Mouse (Mus musculus): Measurements from ENCODE around the gene Soga1. TPM values are rescaled to one million over a fixed set of nuclear protein-coding genes. Genes with fewer than 3 reads are reported as not detected.

Soga1 gene
- 4.0 and 5.3 TPM in 2 replicates for polyA plus RNA-seq (2014; fragmentation: Nextera tagmentation; extraction: Ambion mirVana)

GRCm38 (mm10) chr2:157078793-157079700, at the start of gene Soga1:
Gene Soga1 (minus strand): TSS chr2:157079254.
- Histone ChIP-seq H3K9ac (ENCODE audit: low read depth, low read length) (peak within 1 kb of the TSS; percentile 78), H3K4me3 (ENCODE audit: low read depth, low read length) (peak within 1 kb of the TSS; percentile 71), H3K4me1 (replicated peaks; ENCODE audit: control insufficient read depth, insufficient read depth, low read length) (peaks cover 24% of the 10 kb centered on the region), H3K36me3 (ENCODE audit: control insufficient read depth, insufficient read depth, low read length) (no peaks in the 10 kb centered on the region), H3K4me2 (peak within 1 kb of the TSS; percentile 81), H3K27me3 (replicated peaks; ENCODE audit: control insufficient read depth, insufficient read depth, low read length) (peaks cover 50% of the 10 kb centered on the region), H3K9me3 (ENCODE audit: control insufficient read depth, low read length) (no peaks in the 10 kb centered on the region), H3K27ac (ENCODE audit: low read depth, low read length) (peak within 1 kb of the TSS; percentile 89)
- DNase-seq (ENCODE audit: low spot score): peak; percentile 79
- peak; percentile 78 for ATAC-seq (replicated peaks; ENCODE audit: low FRiP score)
- under 1% methylated on average over 113 of the region's 136 CpGs for WGBS

- H3K36me3 ChIP-seq (ENCODE audit: control insufficient read depth, insufficient read depth, low read length): peaks cover 12% of the 10 kb centered on the region; the same call in 1 of the 2 replicates
- ATAC-seq (replicated peaks; ENCODE audit: low FRiP score) (no peak), DNase-seq (ENCODE audit: low spot score) (no peak)
- no peaks in the 10 kb centered on the region for H3K27me3 ChIP-seq (replicated peaks; ENCODE audit: control insufficient read depth, insufficient read depth, low read length)
- H3K4me1 ChIP-seq (replicated peaks; ENCODE audit: control insufficient read depth, insufficient read depth, low read length): peaks cover 8% of the 10 kb centered on the region
- no peak overlapping the region for H3K9ac ChIP-seq (ENCODE audit: low read depth, low read length)
- no peak overlapping the region for H3K4me3 ChIP-seq (ENCODE audit: low read depth, low read length)
- H3K4me2 ChIP-seq: no peak overlapping the region
- no peaks in the 10 kb centered on the region for H3K9me3 ChIP-seq (ENCODE audit: control insufficient read depth, low read length)
- WGBS: 71% methylated on average over 4 of the region's 4 CpGs
- H3K27ac ChIP-seq (ENCODE audit: low read depth, low read length): no peak overlapping the region
These were observed 49.0 kb upstream of the Soga1 start for GRCm38 (mm10) chr2:157128072-157128471.

- H3K27ac ChIP-seq (ENCODE audit: low read depth, low read length): no peak overlapping the region
- peaks cover 12% of the 10 kb centered on the region; the same call in 1 of the 2 replicates for H3K36me3 ChIP-seq (ENCODE audit: control insufficient read depth, insufficient read depth, low read length)
- WGBS: 86% methylated on average over 3 of the region's 3 CpGs
- DNase-seq (ENCODE audit: low spot score) (no peak), ATAC-seq (replicated peaks; ENCODE audit: low FRiP score) (no peak)
- no peaks in the 10 kb centered on the region for H3K27me3 ChIP-seq (replicated peaks; ENCODE audit: control insufficient read depth, insufficient read depth, low read length)
- H3K4me2 ChIP-seq: no peak overlapping the region
- H3K4me3 ChIP-seq (ENCODE audit: low read depth, low read length): no peak overlapping the region
- H3K9ac ChIP-seq (ENCODE audit: low read depth, low read length): no peak overlapping the region
- no peaks in the 10 kb centered on the region for H3K9me3 ChIP-seq (ENCODE audit: control insufficient read depth, low read length)
- H3K4me1 ChIP-seq (replicated peaks; ENCODE audit: control insufficient read depth, insufficient read depth, low read length): peaks cover 7% of the 10 kb centered on the region
These were observed 48.3 kb upstream of the Soga1 start for GRCm38 (mm10) chr2:157127370-157127769.

GRCm38 (mm10) chr2:157125246-157125645, 46.2 kb upstream of the Soga1 start:
- Histone ChIP-seq H3K4me3 (ENCODE audit: low read depth, low read length) (no peak overlapping the region), H3K27me3 (replicated peaks; ENCODE audit: control insufficient read depth, insufficient read depth, low read length) (no peaks in the 10 kb centered on the region), H3K4me2 (no peak overlapping the region), H3K36me3 (ENCODE audit: control insufficient read depth, insufficient read depth, low read length) (peaks cover 12% of the 10 kb centered on the region; the same call in 1 of the 2 replicates), H3K27ac (ENCODE audit: low read depth, low read length) (no peak overlapping the region), H3K9ac (ENCODE audit: low read depth, low read length) (no peak overlapping the region), H3K9me3 (ENCODE audit: control insufficient read depth, low read length) (no peaks in the 10 kb centered on the region), H3K4me1 (replicated peaks; ENCODE audit: control insufficient read depth, insufficient read depth, low read length) (no peaks in the 10 kb centered on the region)
- ATAC-seq (replicated peaks; ENCODE audit: low FRiP score) (no peak), DNase-seq (ENCODE audit: low spot score) (no peak)
- 70% methylated on average over 3 of the region's 3 CpGs for WGBS

GRCm38 (mm10) chr2:157121766-157122165, 42.7 kb upstream of the Soga1 start:
- Histone ChIP-seq H3K4me3 (ENCODE audit: low read depth, low read length) (no peak overlapping the region), H3K27me3 (replicated peaks; ENCODE audit: control insufficient read depth, insufficient read depth, low read length) (no peaks in the 10 kb centered on the region), H3K36me3 (ENCODE audit: control insufficient read depth, insufficient read depth, low read length) (peaks cover 5% of the 10 kb centered on the region; the same call in 1 of the 2 replicates), H3K4me2 (no peak overlapping the region), H3K27ac (ENCODE audit: low read depth, low read length) (no peak overlapping the region), H3K4me1 (replicated peaks; ENCODE audit: control insufficient read depth, insufficient read depth, low read length) (no peaks in the 10 kb centered on the region), H3K9ac (ENCODE audit: low read depth, low read length) (no peak overlapping the region), H3K9me3 (ENCODE audit: control insufficient read depth, low read length) (no peaks in the 10 kb centered on the region)
- DNase-seq (ENCODE audit: low spot score) (no peak), ATAC-seq (replicated peaks; ENCODE audit: low FRiP score) (no peak)
- WGBS: 88% methylated on average over 8 of the region's 8 CpGs

GRCm38 (mm10) chr2:157119075-157119474, 40.0 kb upstream of the Soga1 start:
- no peak overlapping the region for H3K4me3 ChIP-seq (ENCODE audit: low read depth, low read length)
- no peak overlapping the region for H3K9ac ChIP-seq (ENCODE audit: low read depth, low read length)
- ATAC-seq (replicated peaks; ENCODE audit: low FRiP score): no peak
- DNase-seq (ENCODE audit: low spot score): no peak
- H3K36me3 ChIP-seq (ENCODE audit: control insufficient read depth, insufficient read depth, low read length): peaks cover 12% of the 10 kb centered on the region; the same call in 1 of the 2 replicates
- no peaks in the 10 kb centered on the region for H3K4me1 ChIP-seq (replicated peaks; ENCODE audit: control insufficient read depth, insufficient read depth, low read length)
- H3K27me3 ChIP-seq (replicated peaks; ENCODE audit: control insufficient read depth, insufficient read depth, low read length): no peaks in the 10 kb centered on the region
- no peak overlapping the region for H3K27ac ChIP-seq (ENCODE audit: low read depth, low read length)
- H3K4me2 ChIP-seq: no peak overlapping the region
- WGBS: 64% methylated on average over 3 of the region's 3 CpGs
- H3K9me3 ChIP-seq (ENCODE audit: control insufficient read depth, low read length): no peaks in the 10 kb centered on the region

- ATAC-seq (replicated peaks; ENCODE audit: low FRiP score) (no peak), DNase-seq (ENCODE audit: low spot score) (no peak)
- WGBS: 81% methylated on average over 4 of the region's 4 CpGs
These were observed 39.5 kb upstream of the Soga1 start for GRCm38 (mm10) chr2:157118556-157118955.

GRCm38 (mm10) chr2:157116964-157117363, 37.9 kb upstream of the Soga1 start:
- WGBS: 21% methylated on average over 3 of the region's 3 CpGs
- ATAC-seq (replicated peaks; ENCODE audit: low FRiP score) (no peak), DNase-seq (ENCODE audit: low spot score) (no peak)
- Histone ChIP-seq H3K27me3 (replicated peaks; ENCODE audit: control insufficient read depth, insufficient read depth, low read length) (no peaks in the 10 kb centered on the region), H3K9ac (ENCODE audit: low read depth, low read length) (no peak overlapping the region), H3K9me3 (ENCODE audit: control insufficient read depth, low read length) (no peaks in the 10 kb centered on the region), H3K36me3 (ENCODE audit: control insufficient read depth, insufficient read depth, low read length) (peaks cover 15% of the 10 kb centered on the region; the same call in 1 of the 2 replicates), H3K4me2 (no peak overlapping the region), H3K4me1 (replicated peaks; ENCODE audit: control insufficient read depth, insufficient read depth, low read length) (no peaks in the 10 kb centered on the region), H3K4me3 (ENCODE audit: low read depth, low read length) (no peak overlapping the region), H3K27ac (ENCODE audit: low read depth, low read length) (no peak overlapping the region)

More at GRCm38 (mm10) chr2:157118556-157118955, 39.5 kb upstream of the Soga1 start:
- Histone ChIP-seq H3K27ac (ENCODE audit: low read depth, low read length) (no peak overlapping the region), H3K27me3 (replicated peaks; ENCODE audit: control insufficient read depth, insufficient read depth, low read length) (no peaks in the 10 kb centered on the region), H3K36me3 (ENCODE audit: control insufficient read depth, insufficient read depth, low read length) (peaks cover 12% of the 10 kb centered on the region; the same call in 1 of the 2 replicates), H3K9me3 (ENCODE audit: control insufficient read depth, low read length) (no peaks in the 10 kb centered on the region), H3K4me1 (replicated peaks; ENCODE audit: control insufficient read depth, insufficient read depth, low read length) (no peaks in the 10 kb centered on the region), H3K9ac (ENCODE audit: low read depth, low read length) (no peak overlapping the region), H3K4me2 (no peak overlapping the region), H3K4me3 (ENCODE audit: low read depth, low read length) (no peak overlapping the region)

Measured in liver, embryonic 11.5 days (tissue).